Mouse (Mus musculus) forebrain, embryonic 15.5 days (tissue): ENCODE data around the gene Socs4. TPM values are rescaled to one million over a fixed set of nuclear protein-coding genes. Genes with fewer than 3 reads are reported as not detected.
A peak's percentile ranks its signal among the peaks of the same experiment; 100 is the strongest.

Source experiments
- ATAC-seq: fragments of 200-750 bp; cut with Nextera tagmentation; replicated peaks from 2 replicates; pipeline ENCODE4 v1.8.0; 2017; ENCODE audit warnings: mild to moderate bottlenecking, moderate TSS enrichment, moderate library complexity
- H3K27ac ChIP-seq: fragments of 300-500 bp; sonication (generic); replicated peaks from 2 replicates; pipeline ENCODE4 v1.5.1; 2015; ENCODE audit warnings: mild to moderate bottlenecking, inconsistent platforms
- H3K27me3 ChIP-seq: fragments of 300-500 bp; sonication (generic); 2 replicates; pipeline ENCODE4 v1.6.1; 2015; ENCODE audit warnings: inconsistent platforms
- H3K36me3 ChIP-seq: fragments of 300-500 bp; sonication (generic); 2 replicates; pipeline ENCODE4 v1.6.1; 2015; ENCODE audit warnings: mild to moderate bottlenecking, inconsistent platforms
- H3K4me1 ChIP-seq: fragments of 300-500 bp; sonication (generic); 2 replicates; pipeline ENCODE4 v1.6.1; 2015; ENCODE audit warnings: inconsistent platforms
- H3K4me2 ChIP-seq: fragments of 300-500 bp; sonication (generic); replicated peaks from 2 replicates; pipeline ENCODE4 v1.6.1; 2015; ENCODE audit warnings: mild to moderate bottlenecking, inconsistent platforms
- H3K4me3 ChIP-seq: fragments of 300-500 bp; sonication (generic); 2 replicates; pipeline ENCODE4 v1.5.1; 2015; ENCODE audit warnings: mild to moderate bottlenecking, inconsistent platforms
- H3K9ac ChIP-seq: fragments of 300-500 bp; sonication (generic); replicated peaks from 2 replicates; pipeline ENCODE4 v1.6.1; 2015; ENCODE audit warnings: mild to moderate bottlenecking, inconsistent platforms
- H3K9me3 ChIP-seq: fragments of 300-500 bp; sonication (generic); 2 replicates; pipeline ENCODE4 v1.6.1; 2016; ENCODE audit warnings: inconsistent platforms
- WGBS: fragments of 180-500 bp; shearing (Covaris S2); methylation state at CpG from one replicate; pipeline ENCODE4 v1.1.7; 2015; ENCODE audit warnings: mixed read lengths; 5-methylcytosine and 5-hydroxymethylcytosine counted together
- polyA plus RNA-seq: library from polyadenylated mRNA; unstranded; fragments of >200 nt; fragmentation: Nextera tagmentation; extraction: Ambion mirVana; gene quantifications from 2 replicates; pipeline ENCODE4 v1.2.1, GENCODE M21; 2015

The Socs4 gene
- polyA plus RNA-seq, 1 experiment from 2014 or later: 3.1 TPM

DNA sequence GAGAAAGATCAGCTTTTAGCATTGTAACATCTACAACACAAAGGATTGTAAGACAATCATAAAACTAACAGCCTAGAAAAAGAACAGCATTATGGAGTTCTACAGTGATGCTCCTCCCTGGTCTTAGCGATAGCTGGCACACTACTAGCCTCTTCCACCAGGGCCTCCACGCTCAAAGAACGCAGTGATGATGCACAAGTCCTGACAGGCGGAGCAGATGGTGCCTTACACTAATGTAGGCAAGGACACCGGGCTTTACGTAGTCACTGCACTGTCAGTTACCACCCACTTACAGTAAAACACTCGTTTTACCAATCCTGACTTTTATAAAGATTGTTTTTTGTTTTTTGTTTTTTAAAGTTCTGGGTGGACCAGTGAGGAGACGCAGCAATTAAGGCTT lies 10.9 kb upstream of the Socs4 start:
- WGBS: 91% methylated on average over 8 of the region's 8 CpGs
- H3K27me3 ChIP-seq: no peaks in the 10 kb centered on the region
- no peaks in the 10 kb centered on the region for H3K9me3 ChIP-seq
- no peak overlapping the region for H3K27ac ChIP-seq
- H3K9ac ChIP-seq: no peak overlapping the region
- H3K4me2 ChIP-seq: no peak overlapping the region
- peaks cover 26% of the 10 kb centered on the region for H3K36me3 ChIP-seq
- no peak for ATAC-seq
- H3K4me1 ChIP-seq: no peaks in the 10 kb centered on the region
- no peak overlapping the region for H3K4me3 ChIP-seq

DNA sequence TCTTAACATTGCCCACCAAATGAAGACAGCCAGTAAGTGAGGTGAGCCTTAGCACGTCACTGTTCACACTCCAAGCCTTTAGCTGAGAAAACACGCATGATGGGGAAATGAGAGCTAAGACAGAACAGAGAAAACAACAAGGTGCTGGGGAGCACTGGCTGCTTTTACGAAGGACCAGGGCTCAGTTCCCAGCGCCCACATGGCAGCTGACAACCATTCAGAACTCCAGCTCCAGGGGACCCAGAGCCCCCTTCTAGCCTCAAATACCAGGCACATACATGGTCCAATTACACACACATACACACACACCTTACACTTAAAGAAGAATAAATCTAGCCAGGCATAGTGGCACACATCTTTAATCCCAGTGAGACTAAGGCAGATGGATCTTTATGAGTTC lies 7.7 kb upstream of the Socs4 start:
- H3K27me3 ChIP-seq: no peaks in the 10 kb centered on the region
- no peaks in the 10 kb centered on the region for H3K9me3 ChIP-seq
- no peak for ATAC-seq
- H3K4me3 ChIP-seq: no peak overlapping the region
- peaks cover 33% of the 10 kb centered on the region for H3K36me3 ChIP-seq
- 99% methylated on average over 4 of the region's 4 CpGs for WGBS
- H3K4me2 ChIP-seq: no peak overlapping the region
- no peak overlapping the region for H3K9ac ChIP-seq
- H3K4me1 ChIP-seq: no peaks in the 10 kb centered on the region
- H3K27ac ChIP-seq: no peak overlapping the region

DNA sequence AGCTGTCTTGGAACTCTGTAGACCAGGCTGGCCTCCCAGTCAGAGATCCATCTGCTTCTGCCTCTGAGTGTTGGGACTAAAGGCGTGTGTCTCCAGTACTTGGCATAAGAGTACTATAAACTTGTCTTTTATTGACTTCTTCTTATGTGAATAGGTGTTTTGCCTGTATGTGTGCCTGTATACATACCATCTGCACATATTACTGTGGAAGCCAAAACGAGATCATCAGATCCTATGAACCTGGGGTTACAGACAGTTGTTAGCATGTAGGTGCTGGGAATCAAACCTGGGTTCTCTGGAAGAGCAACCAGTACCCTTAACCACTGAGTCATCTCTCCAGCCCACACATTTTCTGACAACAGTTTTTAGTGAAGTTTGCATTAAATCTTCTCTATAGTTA lies 7.0 kb upstream of the Socs4 start:
- 0 out of 2 replicates have a peak, but pooled peaks cover 6% of the 10 kb centered on the region for H3K4me1 ChIP-seq
- H3K27ac ChIP-seq: no peak overlapping the region
- WGBS: 95% methylated on average over 2 of the region's 2 CpGs
- no peaks in the 10 kb centered on the region for H3K27me3 ChIP-seq
- H3K9ac ChIP-seq: no peak overlapping the region
- no peak overlapping the region for H3K4me3 ChIP-seq
- ATAC-seq: no peak
- H3K36me3 ChIP-seq: peaks cover 33% of the 10 kb centered on the region
- H3K4me2 ChIP-seq: no peak overlapping the region
- H3K9me3 ChIP-seq: no peaks in the 10 kb centered on the region

DNA sequence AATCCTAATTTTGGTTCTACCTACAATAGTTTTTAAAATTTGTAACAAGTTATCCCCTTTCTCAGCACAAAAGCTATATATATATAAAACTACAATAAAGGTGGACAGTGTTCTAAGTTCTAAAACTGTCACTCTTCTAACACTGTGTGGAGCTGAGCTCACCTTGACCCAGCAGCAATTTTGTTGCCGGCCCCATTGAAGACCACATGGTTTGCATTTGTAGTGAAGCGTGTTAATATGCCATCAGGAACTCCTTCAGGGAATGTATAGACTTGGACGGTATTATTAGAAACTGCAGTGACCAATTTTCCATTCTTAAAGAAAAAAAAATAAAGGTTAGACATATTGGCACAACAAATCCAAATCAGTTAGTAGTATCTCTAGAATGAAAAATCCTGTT lies 3.0 kb upstream of the Socs4 start:
- no peak overlapping the region for H3K4me2 ChIP-seq
- ATAC-seq: no peak

DNA sequence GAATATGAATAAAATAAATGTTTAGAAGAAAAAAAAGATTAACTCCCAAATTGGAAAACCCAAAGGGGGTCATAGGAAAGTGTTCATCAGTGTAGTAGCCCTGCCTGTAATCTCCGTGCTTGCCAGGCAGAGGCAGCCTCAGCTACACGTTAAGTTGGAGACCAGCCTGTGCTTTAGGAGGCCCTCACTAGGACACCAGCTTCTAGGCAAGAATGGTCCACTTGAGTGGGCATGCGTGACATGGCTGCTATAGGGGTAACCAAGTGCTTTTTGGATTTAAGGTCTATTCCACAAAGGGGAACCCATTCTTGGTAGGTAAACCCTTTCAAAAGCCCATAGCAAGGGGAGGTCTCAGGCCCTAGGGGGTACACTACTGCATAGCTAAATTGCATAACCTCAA lies 1.3 kb upstream of the Socs4 start:
- no peak overlapping the region for H3K9ac ChIP-seq
- 20% methylated on average over 3 of the region's 3 CpGs for WGBS
- H3K9me3 ChIP-seq: no peaks in the 10 kb centered on the region
- no peak overlapping the region for H3K27ac ChIP-seq
- H3K36me3 ChIP-seq: peaks cover 7% of the 10 kb centered on the region
- peaks cover 26% of the 10 kb centered on the region for H3K4me1 ChIP-seq
- H3K4me2 ChIP-seq: peak overlapping the region; percentile 85
- no peaks in the 10 kb centered on the region for H3K27me3 ChIP-seq
- H3K4me3 ChIP-seq: peak overlapping the region; percentile 79
- ATAC-seq: no peak

More for the DNA sequence above, 3.0 kb upstream of the Socs4 start:
- Histone ChIP-seq H3K9ac (no peak overlapping the region), H3K27me3 (no peaks in the 10 kb centered on the region), H3K27ac (no peak overlapping the region), H3K36me3 (peaks cover 18% of the 10 kb centered on the region), H3K9me3 (no peaks in the 10 kb centered on the region), H3K4me1 (peaks cover 26% of the 10 kb centered on the region), H3K4me3 (no peak overlapping the region)
- WGBS: 77% methylated on average over 3 of the region's 3 CpGs

DNA sequence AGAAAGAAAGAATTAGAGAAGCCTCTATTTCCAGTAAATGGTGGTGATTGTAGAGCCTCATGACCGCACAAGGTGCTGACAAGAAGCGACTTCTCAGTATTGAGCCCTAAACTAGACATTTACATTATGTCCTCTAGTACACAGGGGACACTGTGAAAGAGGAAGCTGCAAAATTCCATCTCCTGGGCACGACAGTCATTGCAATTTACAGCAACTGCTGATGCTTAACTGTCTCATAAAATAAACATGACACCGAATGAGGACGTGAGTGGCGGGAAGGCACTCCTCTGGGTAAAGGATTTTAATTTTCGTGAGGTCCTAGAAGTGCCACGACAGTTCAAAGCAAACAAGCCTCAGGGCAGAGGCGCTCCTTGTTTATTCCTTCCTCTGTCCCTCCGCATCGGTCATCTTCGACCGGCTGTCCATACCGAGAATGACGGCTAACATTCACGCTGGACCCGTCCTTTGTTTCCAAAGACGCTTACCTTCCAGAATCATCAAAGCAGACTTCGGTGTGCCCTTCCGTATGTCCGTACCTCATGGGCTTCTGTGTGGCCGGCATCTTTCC lies 611 bp upstream of the Socs4 start:
- H3K27ac ChIP-seq: peak overlapping the region; percentile 91
- WGBS: 2% methylated on average over 22 of the region's 22 CpGs
- H3K4me3 ChIP-seq: peak overlapping the region; percentile 79
- peaks cover 6% of the 10 kb centered on the region for H3K36me3 ChIP-seq
- peaks cover 26% of the 10 kb centered on the region for H3K4me1 ChIP-seq
- H3K4me2 ChIP-seq: peak overlapping the region; percentile 85
- H3K9me3 ChIP-seq: no peaks in the 10 kb centered on the region
- peak; percentile 9 for ATAC-seq
- H3K9ac ChIP-seq: peak overlapping the region; percentile 80
- H3K27me3 ChIP-seq: no peaks in the 10 kb centered on the region

DNA sequence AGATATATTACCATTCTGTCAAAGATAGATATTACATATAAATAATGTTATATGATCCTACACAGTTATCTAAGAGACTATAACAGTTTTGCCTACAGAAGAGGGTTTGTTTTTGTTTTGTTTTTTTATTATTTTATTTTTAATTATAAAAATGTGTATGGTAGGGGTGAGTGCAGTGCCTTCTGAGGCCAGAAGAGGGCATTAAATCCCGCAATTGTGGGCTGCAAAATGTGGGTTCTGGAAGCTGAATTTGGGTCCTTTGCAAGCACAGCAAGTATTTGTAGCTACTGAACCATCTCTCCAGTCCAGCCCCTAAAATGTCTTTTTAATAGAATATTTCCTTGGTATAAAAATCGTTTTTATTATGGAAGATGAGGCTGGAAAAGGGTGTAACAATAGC lies 2.3 kb downstream of the Socs4 start:
- no peaks in the 10 kb centered on the region for H3K27me3 ChIP-seq
- H3K4me1 ChIP-seq: peaks cover 26% of the 10 kb centered on the region
- H3K27ac ChIP-seq: no peak overlapping the region
- no peaks in the 10 kb centered on the region for H3K36me3 ChIP-seq
- 72% methylated on average over 2 of the region's 2 CpGs for WGBS
- no peak overlapping the region for H3K4me2 ChIP-seq
- no peak for ATAC-seq
- H3K9me3 ChIP-seq: no peaks in the 10 kb centered on the region
- H3K9ac ChIP-seq: no peak overlapping the region
- H3K4me3 ChIP-seq: no peak overlapping the region

DNA sequence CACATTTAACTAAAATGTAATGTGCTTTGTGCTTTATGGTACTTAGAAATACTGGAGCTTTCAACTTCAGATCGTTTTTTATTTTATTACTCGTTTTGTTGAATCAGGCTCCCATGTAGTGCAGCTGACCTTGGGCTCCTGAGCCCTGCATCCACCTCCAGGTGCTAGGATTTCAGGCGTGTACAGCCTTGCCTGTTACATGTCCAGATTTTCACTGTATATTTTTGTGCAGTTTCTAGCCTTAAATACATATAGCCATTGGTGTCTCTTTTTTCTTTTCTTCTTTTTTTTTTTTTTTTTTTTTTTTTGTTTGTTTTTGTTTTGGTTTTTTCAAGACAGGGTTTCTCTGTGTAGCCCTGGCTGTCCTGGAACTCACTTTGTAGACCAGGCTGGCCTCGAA lies 4.8 kb downstream of the Socs4 start:
- Histone ChIP-seq H3K9ac (no peak overlapping the region), H3K27me3 (no peaks in the 10 kb centered on the region), H3K4me1 (peaks cover 11% of the 10 kb centered on the region), H3K27ac (no peak overlapping the region), H3K4me2 (no peak overlapping the region), H3K36me3 (no peaks in the 10 kb centered on the region), H3K9me3 (no peaks in the 10 kb centered on the region), H3K4me3 (no peak overlapping the region)
- WGBS: 95% methylated on average over 4 of the region's 4 CpGs
- no peak for ATAC-seq

DNA sequence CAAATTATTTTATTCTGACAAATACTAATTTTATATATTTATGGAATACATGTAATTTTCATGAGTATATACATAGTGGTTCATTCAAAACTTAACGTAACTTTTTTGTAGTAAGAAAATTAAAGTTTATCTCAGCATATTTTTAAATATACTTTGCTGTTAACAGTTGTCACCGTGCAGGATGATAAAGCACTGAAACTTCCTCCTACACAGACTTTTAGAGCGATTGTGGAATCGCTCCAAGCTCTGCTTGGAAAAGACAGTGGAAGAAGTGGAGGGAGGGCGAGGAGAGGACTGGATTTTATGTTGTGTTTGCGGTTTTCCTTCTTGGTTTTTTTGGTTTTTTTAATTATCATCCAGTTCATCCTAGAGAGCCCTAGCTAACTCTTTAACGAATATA lies 6.8 kb downstream of the Socs4 start:
- Histone ChIP-seq H3K9ac (no peak overlapping the region), H3K9me3 (no peaks in the 10 kb centered on the region), H3K4me1 (0 out of 2 replicates have a peak, but pooled peaks cover under 1% of the 10 kb centered on the region), H3K27me3 (no peaks in the 10 kb centered on the region), H3K36me3 (no peaks in the 10 kb centered on the region), H3K4me2 (no peak overlapping the region), H3K4me3 (no peak overlapping the region), H3K27ac (no peak overlapping the region)
- ATAC-seq: no peak
- WGBS: 91% methylated on average over 7 of the region's 7 CpGs

DNA sequence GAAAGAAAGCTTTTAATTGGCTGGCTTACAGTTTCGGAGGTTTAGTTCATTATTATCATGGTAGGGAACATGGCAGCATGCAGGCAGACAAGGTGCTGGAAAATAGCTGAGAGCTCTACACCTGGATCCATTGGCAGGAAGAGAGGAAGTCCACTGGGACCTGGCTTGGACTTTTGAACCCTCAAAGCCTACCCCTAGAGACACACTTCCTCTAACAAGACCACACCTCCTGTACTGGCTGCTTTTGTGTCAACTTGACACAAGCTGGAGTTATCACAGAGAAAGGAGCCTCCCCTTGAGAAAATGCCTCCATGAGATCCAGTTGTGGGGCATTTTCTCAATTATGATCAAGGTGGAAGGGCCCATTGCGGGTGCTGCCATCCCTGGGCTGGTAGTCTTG lies 8.5 kb downstream of the Socs4 start:
- H3K4me1 ChIP-seq: no peaks in the 10 kb centered on the region
- no peak overlapping the region for H3K4me3 ChIP-seq

DNA sequence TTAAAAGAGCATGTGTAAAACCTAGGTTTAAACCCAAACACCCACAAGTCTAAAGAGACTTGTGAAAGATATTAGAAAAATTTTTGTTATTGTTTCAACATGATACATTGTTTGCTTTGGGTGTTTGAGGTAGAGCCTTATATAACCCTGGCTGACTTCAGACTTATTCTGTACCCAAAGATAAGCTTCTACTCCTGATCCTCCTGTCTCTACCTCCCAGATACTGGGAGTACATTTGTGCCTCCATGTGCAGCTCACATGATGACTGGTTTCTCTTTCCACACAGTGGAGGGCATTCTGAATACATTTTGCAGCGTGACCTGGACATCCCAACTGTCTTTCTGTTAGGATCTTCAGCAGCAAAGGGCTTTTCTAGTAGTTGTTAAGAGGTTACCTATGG lies 9.5 kb downstream of the Socs4 start:
- Histone ChIP-seq H3K9me3 (no peaks in the 10 kb centered on the region), H3K4me3 (no peak overlapping the region), H3K9ac (no peak overlapping the region), H3K36me3 (no peaks in the 10 kb centered on the region; the same call in 1 of the 2 replicates), H3K4me2 (no peak overlapping the region), H3K27ac (no peak overlapping the region), H3K27me3 (no peaks in the 10 kb centered on the region), H3K4me1 (no peaks in the 10 kb centered on the region)
- no peak for ATAC-seq
- WGBS: 84% methylated on average over 1 of the region's 1 CpGs

More for the DNA sequence above, 8.5 kb downstream of the Socs4 start:
- H3K36me3 ChIP-seq: no peaks in the 10 kb centered on the region; the same call in 1 of the 2 replicates
- WGBS: 93% methylated on average over 2 of the region's 2 CpGs
- H3K9me3 ChIP-seq: no peaks in the 10 kb centered on the region
- H3K27me3 ChIP-seq: no peaks in the 10 kb centered on the region
- H3K9ac ChIP-seq: no peak overlapping the region
- no peak overlapping the region for H3K4me2 ChIP-seq
- H3K27ac ChIP-seq: no peak overlapping the region
- ATAC-seq: no peak

DNA sequence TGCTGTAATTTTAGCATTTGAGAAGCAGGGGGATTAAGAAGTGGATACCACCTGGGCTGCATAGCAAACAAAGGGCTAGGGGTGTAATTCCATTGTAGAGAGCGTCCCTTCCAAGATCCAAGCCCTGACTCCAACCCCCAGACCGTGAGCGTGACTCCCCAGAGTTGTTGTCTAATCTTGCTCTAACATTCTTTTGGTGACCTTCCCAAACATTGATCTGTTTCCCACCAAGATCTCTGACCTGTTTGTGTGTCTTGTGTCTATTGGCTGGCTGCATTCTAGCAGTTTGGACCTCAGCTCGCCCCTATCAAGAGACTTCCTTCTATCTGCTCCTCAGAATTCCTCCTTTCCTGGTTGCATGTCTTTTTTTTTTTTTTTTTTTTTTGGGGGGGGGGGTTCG lies 10.3 kb downstream of the Socs4 start:
- Histone ChIP-seq H3K4me3 (no peak overlapping the region), H3K4me1 (no peaks in the 10 kb centered on the region), H3K9me3 (no peaks in the 10 kb centered on the region), H3K27ac (no peak overlapping the region), H3K36me3 (no peaks in the 10 kb centered on the region; the same call in 1 of the 2 replicates), H3K27me3 (no peaks in the 10 kb centered on the region), H3K9ac (no peak overlapping the region), H3K4me2 (no peak overlapping the region)
- WGBS: 86% methylated on average over 5 of the region's 5 CpGs
- ATAC-seq: no peak

DNA sequence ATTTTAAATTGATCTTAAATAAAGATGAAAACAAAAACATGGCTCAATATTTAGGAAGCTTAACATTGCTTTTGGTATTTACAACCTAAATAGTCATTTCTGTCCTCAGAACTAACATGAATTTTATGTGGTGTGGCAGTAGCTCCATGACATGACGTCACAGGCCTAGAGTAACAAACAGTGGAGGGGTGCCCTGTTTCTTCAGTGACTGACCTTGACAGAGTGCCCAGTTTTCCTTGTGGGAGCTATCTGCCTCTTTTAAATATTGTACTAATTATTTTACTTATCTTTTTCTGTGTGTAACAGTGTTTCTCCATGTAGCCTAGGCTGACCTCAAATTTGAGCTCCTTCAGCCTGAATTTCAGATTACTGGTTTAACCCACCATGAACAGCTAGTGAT lies 15.0 kb downstream of the Socs4 start:
- Histone ChIP-seq H3K36me3 (no peaks in the 10 kb centered on the region; the same call in 1 of the 2 replicates), H3K4me1 (no peaks in the 10 kb centered on the region), H3K4me2 (no peak overlapping the region), H3K27ac (no peak overlapping the region), H3K4me3 (no peak overlapping the region), H3K9ac (no peak overlapping the region), H3K9me3 (no peaks in the 10 kb centered on the region), H3K27me3 (no peaks in the 10 kb centered on the region)
- ATAC-seq: no peak
- WGBS: 90% methylated on average over 1 of the region's 1 CpGs
